7 mouse cellular contexts compared by ENCODE assay signal in the genomic region with DNA sequence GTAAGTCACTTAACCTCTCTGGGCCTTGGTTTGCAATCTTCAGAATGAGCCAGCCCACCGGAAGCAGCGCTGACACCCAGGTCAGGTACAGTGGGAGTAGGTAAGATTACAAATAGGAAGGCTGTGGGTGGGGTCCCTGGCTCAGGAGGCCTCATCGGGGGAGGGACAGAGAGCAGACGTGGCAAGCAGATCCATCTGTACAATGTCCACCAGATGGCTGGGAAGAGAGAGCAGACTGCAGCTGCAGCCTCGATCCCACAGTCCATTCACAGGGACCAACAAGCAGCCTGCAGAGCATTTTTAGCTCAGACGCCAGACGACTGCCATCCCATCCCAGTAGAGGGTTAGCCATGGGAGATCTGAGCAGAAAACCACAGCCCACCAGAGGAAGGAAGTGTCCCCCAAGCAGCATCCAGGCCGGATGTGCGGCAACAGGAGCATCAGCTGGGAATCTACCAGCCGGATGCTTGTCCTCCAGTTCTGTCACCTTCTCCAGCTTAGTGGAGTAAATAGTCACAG. TPM values are rescaled to one million over a fixed set of nuclear protein-coding genes. Genes with fewer than 3 reads are reported as not detected.
A peak's percentile ranks its signal among the peaks of the same experiment; 100 is the strongest.
DNase-seq lines count a peak whose midpoint lies in the region; ATAC-seq lines count a peak whose summit lies in the region.

No protein-coding gene starts in this region.

- H3K4me1 ChIP-seq in neural tube, embryonic 11.5 days (ENCODE audit: control insufficient read depth, insufficient read depth, low read length): peaks cover 49% of the 10 kb centered on the region
- peaks cover 44% of the 10 kb centered on the region for H3K4me1 ChIP-seq in embryonic facial prominence, embryonic 13.5 days
- peaks cover 51% of the 10 kb centered on the region for H3K4me1 ChIP-seq in hindbrain, embryonic 16.5 days (ENCODE audit: control insufficient read depth, insufficient read depth, low read depth, low read length)

- H3K4me3 ChIP-seq in neural tube, embryonic 11.5 days (ENCODE audit: low read depth, low read length): peak overlapping the region; percentile 64
- H3K4me3 ChIP-seq in embryonic facial prominence, embryonic 13.5 days: 0 out of 2 replicates have a peak overlapping the region, but pooled peaks have one; percentile 15
- peak overlapping the region; percentile 91 for H3K4me3 ChIP-seq in hindbrain, embryonic 16.5 days (ENCODE audit: low read length)
- H3K4me3 ChIP-seq in macrophage (ENCODE audit: inconsistent target): peak overlapping the region; percentile 99

- DNase-seq in neural tube, embryonic 11.5 days (ENCODE audit: low spot score): no peak
- no peak for DNase-seq in neural tube, embryonic 10.5 days (ENCODE audit: extremely low spot score, low spot score)
- no peak for DNase-seq in urinary bladder, adult 2 months (ENCODE audit: low spot score)
- no peak for DNase-seq in left cerebral cortex, adult 11 months (ENCODE audit: low spot score)

- no peaks in the 10 kb centered on the region for H3K9me3 ChIP-seq in neural tube, embryonic 11.5 days (ENCODE audit: control insufficient read depth, low read length)
- H3K9me3 ChIP-seq in embryonic facial prominence, embryonic 13.5 days: no peaks in the 10 kb centered on the region
- H3K9me3 ChIP-seq in hindbrain, embryonic 16.5 days (ENCODE audit: control insufficient read depth, low read length): no peaks in the 10 kb centered on the region

- no peaks in the 10 kb centered on the region for H3K36me3 ChIP-seq in neural tube, embryonic 11.5 days (ENCODE audit: control insufficient read depth, insufficient read depth, low read length)
- H3K36me3 ChIP-seq in embryonic facial prominence, embryonic 13.5 days: no peaks in the 10 kb centered on the region
- H3K36me3 ChIP-seq in hindbrain, embryonic 16.5 days (ENCODE audit: control insufficient read depth, insufficient read depth, low read length): peaks cover 5% of the 10 kb centered on the region; the same call in 1 of the 2 replicates
- peaks cover 15% of the 10 kb centered on the region for H3K36me3 ChIP-seq in macrophage (ENCODE audit: inconsistent target)

- ATAC-seq in neural tube, embryonic 11.5 days (ENCODE audit: insufficient read depth, low FRiP score, low TSS enrichment): no peak
- no peak for ATAC-seq in embryonic facial prominence, embryonic 13.5 days (ENCODE audit: insufficient number of reproducible peaks, insufficient read depth, low FRiP score, low TSS enrichment, low read depth)
- no peak for ATAC-seq in hindbrain, embryonic 16.5 days

- peak overlapping the region; percentile 63 for H3K27ac ChIP-seq in neural tube, embryonic 11.5 days (ENCODE audit: low read depth, low read length)
- H3K27ac ChIP-seq in embryonic facial prominence, embryonic 13.5 days: 0 out of 2 replicates have a peak overlapping the region, but pooled peaks have one; percentile 13
- H3K27ac ChIP-seq in hindbrain, embryonic 16.5 days (ENCODE audit: low read depth, low read length): peak overlapping the region; percentile 0; the same call in 1 of the 2 replicates
- peak overlapping the region; percentile 94 for H3K27ac ChIP-seq in macrophage

- H3K27me3 ChIP-seq in neural tube, embryonic 11.5 days (ENCODE audit: control insufficient read depth, insufficient read depth, low read length): no peaks in the 10 kb centered on the region
- no peaks in the 10 kb centered on the region for H3K27me3 ChIP-seq in embryonic facial prominence, embryonic 13.5 days
- H3K27me3 ChIP-seq in hindbrain, embryonic 16.5 days (replicated peaks; ENCODE audit: control insufficient read depth, insufficient read depth, low read length): no peaks in the 10 kb centered on the region

- peaks cover 77% of the 10 kb centered on the region for H3K79me2 ChIP-seq in macrophage (ENCODE audit: inconsistent target)

- WGBS in neural tube, embryonic 11.5 days: 48% methylated on average over 10 of the region's 10 CpGs
- WGBS in embryonic facial prominence, embryonic 13.5 days: 32% methylated on average over 10 of the region's 10 CpGs
- 35% methylated on average over 10 of the region's 10 CpGs for WGBS in hindbrain, embryonic 16.5 days
- WGBS in macrophage (ENCODE audit: missing documents): 13% methylated on average over 10 of the region's 10 CpGs

- H3K9ac ChIP-seq in neural tube, embryonic 11.5 days (ENCODE audit: low read length): peak overlapping the region; percentile 28
- peak overlapping the region; percentile 44; the same call in 1 of the 2 replicates for H3K9ac ChIP-seq in embryonic facial prominence, embryonic 13.5 days
- peak overlapping the region; percentile 44 for H3K9ac ChIP-seq in hindbrain, embryonic 16.5 days (ENCODE audit: low read depth, low read length)

- H3K4me2 ChIP-seq in neural tube, embryonic 11.5 days (ENCODE audit: low read depth): peak overlapping the region; percentile 73
- peak overlapping the region; percentile 91 for H3K4me2 ChIP-seq in embryonic facial prominence, embryonic 13.5 days
- H3K4me2 ChIP-seq in hindbrain, embryonic 16.5 days (ENCODE audit: low read length): peak overlapping the region; percentile 66

RNA-seq across cellular contexts. Expression of a gene that starts 2.7 kb away (rescaled TPM):
- 574 and 631 TPM in 2 replicates for polyA plus RNA-seq in neural tube, embryonic 11.5 days (2014; fragmentation: Nextera tagmentation; extraction: Ambion mirVana)
- polyA plus RNA-seq in embryonic facial prominence, embryonic 13.5 days (2015; fragmentation: Nextera tagmentation; extraction: Ambion mirVana): 71.3 and 90.2 TPM in 2 replicates
- polyA plus RNA-seq in hindbrain, embryonic 16.5 days (2015; fragmentation: Nextera tagmentation; extraction: Ambion mirVana): 112 and 127 TPM in 2 replicates
- total RNA-seq in macrophage (2018; cell fraction: chromatin; rRNA removed): 100 to 1,000 TPM in 1 of 26 experiments, 10 to 100 TPM in 24, 1 to 10 TPM in 1; 9.6 to 147 (median 49.2) TPM
- 100 to 1,000 TPM; 588 to 806 (median 705) TPM for total RNA-seq in macrophage (2018; cell fraction: cytosol; rRNA removed)
- total RNA-seq in macrophage (2018; cell fraction: nucleus; rRNA removed): 100 to 1,000 TPM in 24 of 26 experiments, 10 to 100 TPM in 2; 50.1 to 383 (median 147) TPM
- 407 to 941 TPM (median 598 TPM) in 3 replicates for polyA plus RNA-seq in macrophage (2018)
- polyA plus RNA-seq in urinary bladder, adult 2 months (2012; rRNA removed): 88.9 and 123 TPM in 2 replicates

RNA-seq across cellular contexts. Expression of a gene that starts 24.5 kb away (rescaled TPM):
- polyA plus RNA-seq in neural tube, embryonic 11.5 days (2014; fragmentation: Nextera tagmentation; extraction: Ambion mirVana): 7.8 and 8.9 TPM in 2 replicates
- polyA plus RNA-seq in embryonic facial prominence, embryonic 13.5 days (2015; fragmentation: Nextera tagmentation; extraction: Ambion mirVana): 8.4 and 11.6 TPM in 2 replicates
- polyA plus RNA-seq in hindbrain, embryonic 16.5 days (2015; fragmentation: Nextera tagmentation; extraction: Ambion mirVana): 20.3 and 20.5 TPM in 2 replicates
- 10 to 100 TPM in 7 of 26 experiments, 1 to 10 TPM in 18, under 1 TPM in 1; 0.70 to 12.8 (median 6.1) TPM for total RNA-seq in macrophage (2018; cell fraction: chromatin; rRNA removed)
- 1 to 10 TPM; 1.8 to 9.2 (median 6.8) TPM for total RNA-seq in macrophage (2018; cell fraction: cytosol; rRNA removed)
- total RNA-seq in macrophage (2018; cell fraction: nucleus; rRNA removed): 1 to 10 TPM in 25 of 26 experiments, under 1 TPM in 1; 0.93 to 9.8 (median 5.3) TPM
- 2.8 to 6.7 TPM (median 5.1 TPM) in 3 replicates for polyA plus RNA-seq in macrophage (2018)
- polyA plus RNA-seq in urinary bladder, adult 2 months (2012; rRNA removed): 10.6 and 11.6 TPM in 2 replicates

RNA-seq across cellular contexts. Expression of a gene that starts 59.4 kb away (rescaled TPM):
- polyA plus RNA-seq in neural tube, embryonic 11.5 days (2014; fragmentation: Nextera tagmentation; extraction: Ambion mirVana): 10.3 and 11.1 TPM in 2 replicates
- polyA plus RNA-seq in embryonic facial prominence, embryonic 13.5 days (2015; fragmentation: Nextera tagmentation; extraction: Ambion mirVana): 11.6 and 11.7 TPM in 2 replicates
- 11.4 and 13.4 TPM in 2 replicates for polyA plus RNA-seq in hindbrain, embryonic 16.5 days (2015; fragmentation: Nextera tagmentation; extraction: Ambion mirVana)
- 10 to 100 TPM in 13 of 26 experiments, 1 to 10 TPM in 13; 3.9 to 19.4 (median 10.4) TPM for total RNA-seq in macrophage (2018; cell fraction: chromatin; rRNA removed)
- total RNA-seq in macrophage (2018; cell fraction: cytosol; rRNA removed): 10 to 100 TPM in 17 of 26 experiments, 1 to 10 TPM in 9; 4.5 to 18.2 (median 11.5) TPM
- 10 to 100 TPM in 14 of 26 experiments, 1 to 10 TPM in 12; 2.6 to 19.0 (median 10.9) TPM for total RNA-seq in macrophage (2018; cell fraction: nucleus; rRNA removed)
- polyA plus RNA-seq in macrophage (2018): 9.6 to 10.4 TPM (median 10.1 TPM) in 3 replicates
- 16.0 and 16.4 TPM in 2 replicates for polyA plus RNA-seq in urinary bladder, adult 2 months (2012; rRNA removed)

Comparison
In these comparisons a context has a peak if more than half of its experiments do, and no peak if none do; other contexts are left out.
1. H3K27ac ChIP-seq: peak in every context shown above with its lines; median percentile 94 in macrophage; 63 in neural tube, embryonic 11.5 days; 13 in embryonic facial prominence, embryonic 13.5 days; 0 in hindbrain, embryonic 16.5 days.
2. H3K4me3 ChIP-seq: peak in every context shown above with its lines; median percentile 99 in macrophage; 91 in hindbrain, embryonic 16.5 days; 64 in neural tube, embryonic 11.5 days; 15 in embryonic facial prominence, embryonic 13.5 days.